Mouse (Mus musculus) embryonic stem cell, embryonic (primary cell): ENCODE data around the gene Lypd8.
"Not testable (repeated sequence)": the region's sequence is repeated elsewhere in the genome, so short reads cannot be mapped to it uniquely, and the experiment has no call there.

Source experiments
- CTCF ChIA-PET, 4 experiments: fragments of 300-600 bp in 2 of 4; fragments of 350-600 bp in 2 of 4; sonication (Branson Sonifier 250); formaldehyde crosslinking; loops; one replicate each; lab custom pipeline; 2022; ENCODE audit warnings: inconsistent platforms in 2 of 4; lab: Charles Lee
- POLR2A ChIA-PET, 4 experiments: fragments of 300-600 bp in 2 of 4; fragments of 350-600 bp in 2 of 4; sonication (Branson Sonifier 250); formaldehyde crosslinking; loops; one replicate each; lab custom pipeline; 2022; ENCODE audit warnings: antibody characterized with exemption in 4 of 4, inconsistent platforms in 1 of 4; lab: Charles Lee

Lypd8 gene

DNA sequence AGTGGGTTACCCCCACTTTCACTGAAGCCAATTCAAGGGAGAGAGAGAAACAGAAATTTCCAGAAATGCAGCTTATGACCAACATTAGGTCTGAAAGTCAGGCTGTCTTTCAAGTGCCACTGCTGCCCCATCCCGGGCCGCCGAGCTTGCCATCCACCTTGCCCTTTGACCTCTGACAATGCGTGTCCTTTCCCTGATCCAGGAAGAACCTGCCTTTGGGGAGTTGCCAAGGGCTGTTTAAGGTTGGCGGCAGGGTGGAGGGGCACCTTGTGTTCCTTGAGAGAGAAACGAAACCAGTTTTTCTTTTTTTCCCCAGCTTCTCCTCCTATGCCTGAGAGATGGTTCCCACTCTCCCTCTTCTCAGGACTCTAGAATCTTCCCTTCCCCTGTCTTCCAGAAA lies 16.3 kb upstream of the Lypd8 start:
- CTCF ChIA-PET, result interaction anchor here in 2 of 4 experiments (0.5 to 1.1 kb wide), 3 partner anchors 9 to 161 kb away, joined by 3 read pairs; no protein-coding TSS in a partner anchor
- POLR2A ChIA-PET, result not testable (repeated sequence)

GRCm38 (mm10) chr11:58364454-58364853 lies 14.4 kb upstream of the Lypd8 start:
- ChIA-PET POLR2A (no interaction called here), CTCF (interaction anchor here in 1 of 4 experiments (1.0 kb wide), 1 partner anchor 12 kb away, joined by 3 read pairs; no protein-coding TSS in a partner anchor)

DNA sequence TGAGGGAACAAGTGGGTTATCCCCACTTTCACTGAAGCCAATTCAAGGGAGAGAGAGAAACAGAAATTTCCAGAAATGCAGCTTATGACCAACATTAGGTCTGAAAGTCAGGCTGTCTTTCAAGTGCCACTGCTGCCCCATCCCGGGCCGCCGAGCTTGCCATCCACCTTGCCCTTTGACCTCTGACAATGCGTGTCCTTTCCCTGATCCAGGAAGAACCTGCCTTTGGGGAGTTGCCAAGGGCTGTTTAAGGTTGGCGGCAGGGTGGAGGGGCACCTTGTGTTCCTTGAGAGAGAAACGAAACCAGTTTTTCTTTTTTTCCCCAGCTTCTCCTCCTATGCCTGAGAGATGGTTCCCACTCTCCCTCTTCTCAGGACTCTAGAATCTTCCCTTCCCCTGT lies 12.7 kb upstream of the Lypd8 start:
- CTCF ChIA-PET, POLR2A ChIA-PET: not testable (repeated sequence)

- POLR2A ChIA-PET, result interaction anchor here in 1 of 4 experiments (0.6 kb wide), 1 partner anchor 364 kb away, joined by 3 read pairs; no protein-coding TSS in a partner anchor
- CTCF ChIA-PET, result no interaction called here
These were observed 1.6 kb upstream of the Lypd8 start for GRCm38 (mm10) chr11:58377273-58377672.

DNA sequence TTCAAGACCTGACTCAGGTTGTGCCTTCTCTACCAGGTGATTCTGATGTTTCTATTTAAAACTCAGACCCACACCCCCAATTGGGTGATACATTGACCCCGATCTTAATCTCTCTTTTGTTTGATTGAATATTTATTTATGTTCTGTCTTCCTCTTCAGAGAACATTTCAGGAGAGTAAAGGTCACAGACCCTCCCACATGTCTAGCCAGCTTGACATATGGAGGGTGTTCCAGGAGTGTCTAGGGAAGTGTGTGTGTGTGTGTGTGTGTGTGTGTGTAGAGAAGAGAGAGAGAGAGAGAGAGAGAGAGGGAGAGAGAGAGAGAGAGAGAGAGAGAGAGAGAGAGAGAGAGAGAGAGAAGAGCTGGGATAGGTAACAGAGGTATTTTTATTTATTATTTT lies 1.2 kb upstream of the Lypd8 start:
- CTCF ChIA-PET, result interaction anchor here in 2 of 4 experiments (0.6 kb wide), 3 partner anchors 108 to 438 kb away, joined by 3 to 5 read pairs (median 4); no protein-coding TSS in a partner anchor

GRCm38 (mm10) chr11:58379516-58379915 lies 673 bp downstream of the Lypd8 start:
- ChIA-PET CTCF (interaction anchor here in 1 of 4 experiments (1.6 kb wide), 1 partner anchor 27 kb away, joined by 4 read pairs; no protein-coding TSS in a partner anchor), POLR2A (no interaction called here)

More for the DNA sequence above, 1.2 kb upstream of the Lypd8 start:
- POLR2A ChIA-PET, result interaction anchor here in 1 of 4 experiments (0.6 kb wide), 1 partner anchor 364 kb away, joined by 3 read pairs; no protein-coding TSS in a partner anchor

DNA sequence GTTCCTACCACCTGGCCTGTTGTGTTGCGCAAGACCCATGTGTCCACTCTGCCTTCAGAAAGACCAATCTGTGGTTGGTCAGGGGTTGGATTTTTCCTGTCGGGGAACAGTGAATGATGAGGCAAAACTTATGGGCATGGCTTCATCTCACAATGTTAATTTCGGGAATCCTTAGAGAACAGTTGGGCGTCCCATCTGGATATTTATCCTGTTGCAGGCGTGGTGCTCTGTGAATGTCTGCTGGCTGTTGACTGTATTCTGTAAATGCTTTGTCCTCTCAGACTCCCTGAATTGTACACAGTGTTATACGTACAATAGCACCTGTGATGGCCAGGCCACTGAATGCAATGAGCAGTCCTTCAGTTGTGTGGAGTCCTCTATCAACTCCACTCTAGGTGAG lies 3.6 kb downstream of the Lypd8 start:
- ChIA-PET CTCF (no interaction called here), POLR2A (no interaction called here)

- ChIA-PET POLR2A (no interaction called here), CTCF (interaction anchor here in 1 of 4 experiments (0.6 to 0.7 kb wide), 2 partner anchors 236 to 374 kb away, joined by 3 read pairs; no protein-coding TSS in a partner anchor)
These were observed 21.3 kb downstream of the Lypd8 start for GRCm38 (mm10) chr11:58399985-58400645.

DNA sequence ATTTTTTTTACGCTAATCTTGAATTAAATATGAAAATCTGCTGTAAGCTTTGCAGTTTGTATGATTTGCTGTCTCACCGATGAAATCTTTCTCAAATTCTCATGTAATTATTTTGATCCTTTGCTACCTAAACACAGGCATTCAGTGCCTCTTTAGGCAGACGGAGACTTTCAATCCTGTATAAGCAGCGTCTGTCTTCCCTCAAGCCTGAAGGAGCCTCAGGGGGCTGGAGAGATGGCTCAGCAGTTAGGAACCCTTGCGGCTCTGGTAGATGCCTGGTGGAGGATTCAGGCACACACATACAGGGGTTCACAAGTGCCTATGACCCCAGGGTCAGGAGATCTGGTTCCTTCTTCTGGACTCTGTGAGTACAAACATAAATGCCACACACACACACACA lies 21.8 kb downstream of the Lypd8 start:
- ChIA-PET CTCF (no interaction called here), POLR2A (no interaction called here)

GRCm38 (mm10) chr11:58408066-58408465 lies 29.2 kb downstream of the Lypd8 start:
- POLR2A ChIA-PET, result no interaction called here
- CTCF ChIA-PET, result interaction anchor here in 1 of 4 experiments (0.8 kb wide), 1 partner anchor 55 kb away, joined by 3 read pairs; no protein-coding TSS in a partner anchor

GRCm38 (mm10) chr11:58418336-58418735 lies 39.5 kb downstream of the Lypd8 start:
- CTCF ChIA-PET, result no interaction called here
- POLR2A ChIA-PET, result no interaction called here

- CTCF ChIA-PET, result interaction anchor here in 1 of 4 experiments (0.6 kb wide), 1 partner anchor 224 kb away, joined by 3 read pairs; no protein-coding TSS in a partner anchor
These were observed 42.0 kb downstream of the Lypd8 start, which contains the start of gene 1810065E05Rik for GRCm38 (mm10) chr11:58420815-58421214. Gene 1810065E05Rik (plus strand): TSS chr11:58421111.

GRCm38 (mm10) chr11:58432259-58432658 lies 53.4 kb downstream of the Lypd8 start, which contains the start of gene Gm12253:
Gene Gm12253 (plus strand): TSS chr11:58432559.
- POLR2A ChIA-PET, result no interaction called here

More at GRCm38 (mm10) chr11:58420815-58421214, 42.0 kb downstream of the Lypd8 start, which contains the start of gene 1810065E05Rik:
- POLR2A ChIA-PET, result no interaction called here

GRCm38 (mm10) chr11:58437866-58438265 lies 59.0 kb downstream of the Lypd8 start:
- CTCF ChIA-PET, result interaction anchor here in 3 of 4 experiments (0.5 to 1.1 kb wide), 4 partner anchors 36 to 469 kb away, joined by 3 to 6 read pairs (median 3); partner anchors contain the start of gene Olfr324 (in 1 of the 3)
- POLR2A ChIA-PET, result no interaction called here

More at GRCm38 (mm10) chr11:58432259-58432658, 53.4 kb downstream of the Lypd8 start, which contains the start of gene Gm12253:
- CTCF ChIA-PET, result no interaction called here
